Mouse (Mus musculus) granulocyte monocyte progenitor cell, adult 5-6 weeks (primary cell): ENCODE results near the gene Mylip. TPM values are rescaled to one million over a fixed set of nuclear protein-coding genes. Genes with fewer than 3 reads are reported as not detected.

ENCODE experiments used
- total RNA-seq, 2 experiments: library from RNA; stranded (forward) in 1 of 2; stranded (reverse) in 1 of 2; fragments of 200-712, 200-1000 nt in 1 of 2; fragments of >200 nt in 1 of 2; fragmentation: Nextera tagmentation in 1 of 2; gene quantifications; 2 replicates each; pipeline ENCODE4 v1.2.3; 2014 to 2017

The Mylip gene
- total RNA-seq, 2 experiments from 2014 or later = 11.7 to 13.7 TPM

Other genes with a start within 250 kb of the Mylip start
- 16.4 and 22.5 TPM in 2 replicates for gene Gmpr, start 117.7 kb downstream of the Mylip start, total RNA-seq (2014; fragmentation: Nextera tagmentation)
- gene Gmpr, start 117.7 kb downstream of the Mylip start, total RNA-seq (2017) = 12.9 and 13.4 TPM in 2 replicates